In genomic region chr1:131378914-131379474, GRCm38 (mm10) we compare ENCODE assay signal across 11 mouse cellular contexts.
DNase-seq lines count a peak whose midpoint lies in the region; ATAC-seq lines count a peak whose summit lies in the region.
"Had no signal": no experiment of that assay in that cellular context is flagged by ENCODE, and none has a peak within 500 bp of the region (broad histone marks: within the 10 kb centered on the region; RNA-seq: fewer than 3 reads in every experiment).

No protein-coding gene starts in this region.

- H3K4me1 ChIP-seq in hindbrain, embryonic 10.5 days (replicated peaks): peaks cover 9% of the 10 kb centered on the region
- H3K4me1 ChIP-seq in hindbrain, embryonic 12.5 days: peaks cover 15% of the 10 kb centered on the region
- H3K4me1 ChIP-seq in intestine, embryonic 14.5 days (replicated peaks; ENCODE audit: control insufficient read depth, insufficient read depth, low read length): peaks cover 27% of the 10 kb centered on the region

- no peak for DNase-seq in hindbrain, embryonic 10.5 days (ENCODE audit: low spot score)
- peak; percentile 85 for DNase-seq in 416B (ENCODE audit: low read depth)
- no peak for DNase-seq in intestine, embryonic 14.5 days (ENCODE audit: low spot score)
- no peak for DNase-seq in left cerebral cortex, postnatal 10 days (ENCODE audit: extremely low spot score in 1 of 2, low spot score in 2 of 2)
- DNase-seq in cerebellum, adult 9-10 months: no peak
- no peak for DNase-seq in testis, postnatal 10 days (ENCODE audit: low spot score)
- DNase-seq: cerebellum, adult 18-20 months had no signal

- H3K36me3 ChIP-seq in hindbrain, embryonic 10.5 days: peaks cover 17% of the 10 kb centered on the region
- H3K36me3 ChIP-seq in hindbrain, embryonic 12.5 days: peaks cover 5% of the 10 kb centered on the region; the same call in 1 of the 2 replicates
- no peaks in the 10 kb centered on the region for H3K36me3 ChIP-seq in intestine, embryonic 14.5 days (ENCODE audit: control insufficient read depth, insufficient read depth, low read length)

- 0 out of 2 replicates have a peak, but pooled peaks cover 6% of the 10 kb centered on the region for H3K9me3 ChIP-seq in hindbrain, embryonic 10.5 days
- no peaks in the 10 kb centered on the region for H3K9me3 ChIP-seq in hindbrain, embryonic 12.5 days (replicated peaks)
- H3K9me3 ChIP-seq in intestine, embryonic 14.5 days (ENCODE audit: control insufficient read depth, low read length): no peaks in the 10 kb centered on the region
- H3K9me3 ChIP-seq: limb, embryonic 12.5 days had no signal

- H3K4me2 ChIP-seq in hindbrain, embryonic 12.5 days (replicated peaks): no peak overlapping the region
- no peak overlapping the region for H3K4me2 ChIP-seq in intestine, embryonic 14.5 days (ENCODE audit: low read length)
- H3K4me2 ChIP-seq: limb, embryonic 12.5 days had no signal

- H3K27ac ChIP-seq in hindbrain, embryonic 10.5 days: 0 out of 2 replicates have a peak overlapping the region, but pooled peaks have one; percentile 29
- no peak overlapping the region for H3K27ac ChIP-seq in hindbrain, embryonic 12.5 days
- H3K27ac ChIP-seq in intestine, embryonic 14.5 days (ENCODE audit: low read depth): peak overlapping the region; percentile 67

- H3K4me3 ChIP-seq in hindbrain, embryonic 10.5 days: no peak overlapping the region
- no peak overlapping the region for H3K4me3 ChIP-seq in hindbrain, embryonic 12.5 days
- no peak overlapping the region for H3K4me3 ChIP-seq in intestine, embryonic 14.5 days (ENCODE audit: low read depth, low read length)
- H3K4me3 ChIP-seq: limb, embryonic 12.5 days had no signal

- no peaks in the 10 kb centered on the region for H3K27me3 ChIP-seq in hindbrain, embryonic 10.5 days (ENCODE audit: insufficient read depth, poor library complexity, severe bottlenecking)
- no peaks in the 10 kb centered on the region for H3K27me3 ChIP-seq in hindbrain, embryonic 12.5 days
- H3K27me3 ChIP-seq in intestine, embryonic 14.5 days (replicated peaks; ENCODE audit: control insufficient read depth, insufficient read depth, low read length): no peaks in the 10 kb centered on the region
- H3K27me3 ChIP-seq: limb, embryonic 12.5 days; Patski had no signal

- WGBS in hindbrain, embryonic 10.5 days: 81% methylated on average over 1 of the region's 1 CpGs
- WGBS in hindbrain, embryonic 12.5 days: 85% methylated on average over 1 of the region's 1 CpGs
- WGBS in intestine, embryonic 14.5 days: 71% methylated on average over 1 of the region's 1 CpGs

- intact Hi-C loops in left cerebral cortex, postnatal 10 days (cut with DNase I): no loop called here

- no peak for ATAC-seq in hindbrain, embryonic 12.5 days (ENCODE audit: low FRiP score)
- ATAC-seq in activated CD4-positive, CD25-positive, alpha-beta regulatory T cell, adult 4 months: peak; percentile 43
- ATAC-seq in intestine, embryonic 14.5 days (replicated peaks; ENCODE audit: low FRiP score, low TSS enrichment, low read depth): no peak
- ATAC-seq: Patski had no signal

- H3K9ac ChIP-seq in hindbrain, embryonic 12.5 days: no peak overlapping the region
- no peak overlapping the region for H3K9ac ChIP-seq in intestine, embryonic 14.5 days (ENCODE audit: low read length)
- H3K9ac ChIP-seq: limb, embryonic 12.5 days had no signal
